Mouse (Mus musculus) gastrocnemius, postnatal 10 days (tissue): Measurements from ENCODE around the gene Kif13a. TPM values are rescaled to one million over a fixed set of nuclear protein-coding genes. Genes with fewer than 3 reads are reported as not detected.

ENCODE experiments used
- DNase-seq: peaks from one replicate; pipeline ENCODE4 v3.0.0; 2021; ENCODE audit warnings: mixed read lengths
- total RNA-seq, 2 experiments: library from RNA; stranded (reverse); gene quantifications; 2 replicates each; pipeline ENCODE4 v1.2.3; 2021

Kif13a gene
- total RNA-seq, 2 experiments from 2014 or later, result 55.7 to 60.3 TPM

GRCm38 (mm10) chr13:46921559-46921958, 8.1 kb downstream of the Kif13a start:
- no peak for DNase-seq

DNA sequence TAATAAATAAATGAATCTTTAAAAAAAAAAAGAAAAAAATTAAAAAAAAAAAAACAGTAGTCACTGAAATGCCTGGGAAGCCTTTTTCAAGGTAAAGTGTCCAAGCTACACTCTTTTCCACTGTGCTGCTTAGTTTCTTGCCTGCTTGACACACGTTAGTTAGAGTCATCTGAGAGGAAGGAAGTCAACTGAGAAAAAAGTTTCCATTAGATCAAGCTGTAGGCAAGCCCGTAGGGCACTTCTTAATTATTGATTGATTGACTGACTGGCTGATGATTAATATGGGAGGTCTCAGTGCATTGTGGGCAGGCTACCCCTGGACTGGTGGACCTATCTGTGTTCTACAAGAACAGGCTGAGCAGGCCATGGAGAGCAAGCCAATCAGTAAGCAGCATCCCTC, 9.9 kb downstream of the Kif13a start:
- no peak for DNase-seq

GRCm38 (mm10) chr13:46918509-46918908, 11.2 kb downstream of the Kif13a start:
- no peak for DNase-seq

DNA sequence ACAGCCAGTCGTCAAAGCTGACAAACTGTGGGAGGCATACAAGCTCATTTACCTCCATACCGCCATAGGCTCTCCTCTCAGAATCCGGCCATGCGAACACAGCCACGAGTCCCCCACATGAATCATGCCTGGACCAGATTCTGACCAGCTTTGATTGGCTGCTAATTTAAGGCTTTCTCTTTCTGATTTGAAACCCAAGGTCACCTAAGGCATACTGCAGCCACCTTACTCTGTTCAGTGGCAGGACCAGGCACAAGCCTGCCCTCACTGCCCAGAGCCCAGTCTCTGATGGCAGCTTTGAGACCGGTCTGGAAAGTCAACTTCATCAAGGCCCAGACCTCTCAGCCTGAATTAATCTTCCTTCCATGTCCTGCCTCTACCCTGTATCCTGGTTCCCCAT, 17.7 kb downstream of the Kif13a start:
- no peak for DNase-seq

DNA sequence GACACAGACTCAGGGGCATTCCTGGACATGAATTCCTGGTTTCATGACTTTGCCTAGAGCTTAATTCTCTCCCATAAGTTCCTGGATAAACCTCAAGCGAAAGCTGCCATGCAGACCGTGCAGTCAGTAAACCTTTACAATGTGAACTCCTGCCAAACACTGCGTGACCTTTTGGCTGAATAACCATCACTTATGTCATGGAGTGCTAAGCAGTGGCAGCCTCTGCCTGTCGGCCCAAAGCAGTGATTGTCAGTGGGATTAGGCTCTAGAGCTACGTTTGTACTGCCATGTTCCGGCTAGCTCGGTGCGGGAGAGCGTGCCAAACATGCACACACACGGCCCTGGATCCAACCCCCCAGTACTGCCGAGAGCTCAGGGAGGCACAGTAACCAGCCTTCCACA, 18.6 kb downstream of the Kif13a start:
- DNase-seq, result no peak

DNA sequence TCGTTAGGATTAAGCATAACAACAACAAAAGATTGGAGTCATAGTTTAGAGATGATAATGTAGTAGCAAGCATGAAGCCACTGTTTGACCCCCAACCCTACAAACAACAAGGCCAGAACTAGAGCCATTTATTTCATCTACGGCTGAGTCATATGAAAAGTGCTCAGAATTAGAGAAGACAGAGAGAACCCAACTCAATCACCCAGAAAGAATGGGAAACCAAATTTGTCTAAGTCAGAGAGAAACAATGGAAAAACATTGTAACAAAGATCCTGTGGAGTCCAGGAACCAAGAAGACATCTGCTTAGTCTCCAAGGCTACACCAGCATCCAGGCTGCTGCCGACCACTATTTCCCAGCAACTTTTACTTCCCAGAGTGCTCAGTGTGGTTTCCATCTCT, 19.7 kb downstream of the Kif13a start:
- no peak for DNase-seq

- no peak for DNase-seq
Measured at GRCm38 (mm10) chr13:46909005-46909565, 20.6 kb downstream of the Kif13a start.

DNA sequence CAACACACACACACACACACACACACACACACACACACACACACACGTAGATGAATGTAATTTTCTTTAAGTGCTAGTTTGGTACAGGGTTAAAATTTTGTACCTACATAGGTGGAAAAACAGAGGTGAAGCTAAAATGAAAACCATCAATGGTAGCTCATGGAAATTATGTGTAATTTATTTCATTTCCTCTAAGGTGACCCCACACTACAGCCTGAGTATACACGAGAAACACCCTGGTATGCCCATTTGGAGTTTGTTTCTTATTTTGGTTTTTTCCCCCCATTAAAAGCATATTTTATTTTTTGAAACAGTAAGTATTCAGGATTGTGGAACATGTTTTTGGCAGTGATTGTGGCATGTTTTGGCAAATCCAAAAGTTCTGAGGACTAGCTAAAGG, 21.3 kb downstream of the Kif13a start:
- no peak for DNase-seq

DNA sequence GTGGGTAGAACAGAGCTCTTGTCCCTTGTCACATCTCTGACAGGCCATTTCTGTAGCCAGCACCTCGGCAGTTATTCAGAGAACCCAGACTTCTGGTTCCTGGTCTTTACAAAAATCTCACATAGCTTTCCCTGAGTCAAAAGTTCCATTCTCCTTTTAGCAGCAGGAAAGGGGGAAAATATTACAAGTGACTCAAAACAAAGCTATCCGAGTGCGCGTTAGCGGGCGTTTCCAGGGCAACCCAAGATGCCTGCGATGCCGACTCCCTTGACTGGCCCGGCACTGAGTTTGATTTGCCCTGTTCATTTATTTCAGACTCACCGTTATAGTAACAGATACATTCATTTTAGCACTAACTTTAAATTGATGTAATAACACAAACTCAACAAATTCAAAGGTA, 21.8 kb downstream of the Kif13a start:
- no peak for DNase-seq

- no peak for DNase-seq
Measured at GRCm38 (mm10) chr13:46907115-46907514, 22.6 kb downstream of the Kif13a start.

DNA sequence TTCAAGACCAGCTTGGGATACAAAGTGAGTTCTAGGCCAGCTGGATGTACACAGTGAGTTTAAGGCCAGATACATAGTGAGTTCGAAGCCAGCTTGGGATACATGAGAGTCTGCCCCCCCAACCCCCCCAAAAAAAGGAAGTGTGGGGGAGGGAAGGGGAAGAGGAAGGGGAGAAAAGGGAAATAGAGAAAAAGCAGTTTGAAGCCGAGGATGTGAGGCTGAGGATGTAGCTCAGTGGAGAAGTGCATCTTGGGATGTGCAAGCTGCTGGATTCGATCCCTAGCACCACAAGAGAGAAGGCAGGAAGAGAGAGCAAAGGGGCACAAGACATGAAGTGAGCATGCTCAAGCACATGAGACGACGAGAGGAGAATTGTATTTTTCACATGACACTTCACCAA, 23.7 kb downstream of the Kif13a start:
- no peak for DNase-seq

- DNase-seq, result no peak
Measured at GRCm38 (mm10) chr13:46904982-46905621, 24.6 kb downstream of the Kif13a start.

DNA sequence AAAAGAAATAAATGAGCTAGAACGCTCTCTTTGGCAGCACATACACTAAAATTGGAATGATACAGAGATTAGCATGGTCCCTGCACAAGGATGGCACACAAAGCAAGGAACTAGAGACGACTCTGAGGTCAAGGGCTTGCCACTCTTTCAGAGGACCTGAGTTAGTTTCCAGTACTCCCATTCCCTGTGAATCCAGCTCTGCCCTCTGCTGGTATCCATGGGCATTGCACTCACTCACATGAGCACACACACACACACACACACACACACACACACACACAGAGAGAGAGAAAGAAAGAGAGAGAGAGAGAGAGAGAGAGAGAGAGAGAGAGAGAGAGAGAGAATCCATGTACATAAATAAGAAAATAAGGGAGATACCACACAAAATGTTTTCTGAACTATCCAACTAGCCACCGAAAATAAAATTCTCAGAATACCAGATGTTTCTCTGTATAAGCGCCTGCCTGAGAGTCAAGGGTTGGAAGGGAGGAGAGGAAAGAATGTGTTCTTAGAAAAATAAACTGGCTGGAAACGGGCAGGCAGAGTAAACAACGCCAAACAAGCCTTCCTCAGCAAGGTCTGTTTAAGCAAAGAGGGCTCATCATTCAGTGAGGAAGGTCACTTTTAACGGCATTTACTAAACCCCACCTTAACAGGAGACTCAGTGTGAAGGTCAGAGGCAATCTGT, 27.0 kb downstream of the Kif13a start:
- DNase-seq, result no peak

DNA sequence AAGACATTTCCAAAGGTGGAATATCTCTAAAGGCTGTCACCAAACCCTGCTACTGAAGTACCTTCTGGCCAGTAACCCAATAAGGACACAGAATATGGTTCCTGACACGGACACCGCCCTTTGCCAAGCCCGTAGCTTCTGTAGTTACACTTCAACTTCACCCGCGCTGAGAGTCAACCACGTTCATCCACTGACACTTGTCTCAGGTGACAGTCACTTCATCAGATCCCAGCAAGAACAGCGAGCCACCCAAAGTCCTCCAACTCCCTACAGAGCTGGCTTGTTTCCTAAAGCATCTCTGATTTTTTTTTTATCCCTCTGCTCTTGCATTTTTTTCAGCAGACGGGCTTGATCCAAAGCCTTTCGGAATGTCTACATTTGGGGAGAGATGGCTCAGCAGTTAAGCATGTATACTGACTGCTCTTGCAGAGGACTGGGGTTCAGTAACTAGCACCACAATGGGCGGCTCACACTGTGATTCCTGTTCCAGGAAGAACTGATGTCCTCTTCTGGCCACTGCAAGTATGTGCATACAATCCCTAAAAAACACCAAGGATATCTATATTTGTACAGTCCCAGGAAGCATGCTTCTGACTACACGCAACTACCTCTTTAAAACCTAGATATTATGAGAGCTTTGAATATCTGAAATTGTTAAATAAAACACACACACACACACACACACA, 28.7 kb downstream of the Kif13a start:
- DNase-seq, result no peak

- no peak for DNase-seq
Measured at GRCm38 (mm10) chr13:46898837-46899236, 30.8 kb downstream of the Kif13a start.

GRCm38 (mm10) chr13:46898411-46898810, 31.3 kb downstream of the Kif13a start:
- no peak for DNase-seq

DNA sequence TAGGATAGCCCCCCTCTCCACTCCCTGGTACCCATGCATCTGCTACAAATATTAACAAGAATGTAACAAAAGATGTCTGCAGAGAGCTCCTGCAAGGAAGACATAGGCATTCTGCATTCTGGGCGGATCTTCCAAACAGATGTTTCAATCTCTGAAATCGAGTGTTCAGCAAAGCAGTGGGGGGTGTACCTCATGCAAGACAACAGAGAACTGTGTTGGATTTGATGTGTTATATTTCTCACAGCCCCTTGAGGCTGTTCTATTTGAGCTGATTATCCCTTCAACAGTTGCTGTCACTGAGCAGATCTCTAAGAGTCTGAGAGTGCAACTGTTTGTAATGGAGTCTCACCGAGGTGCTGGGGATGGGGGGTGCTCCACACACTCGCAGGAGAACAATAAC, 37.3 kb downstream of the Kif13a start:
- DNase-seq, result no peak

GRCm38 (mm10) chr13:46888150-46888683, 41.5 kb downstream of the Kif13a start:
- no peak for DNase-seq

GRCm38 (mm10) chr13:46886497-46887261, 43.0 kb downstream of the Kif13a start:
- DNase-seq, result no peak

GRCm38 (mm10) chr13:46885759-46886060, 44.0 kb downstream of the Kif13a start:
- DNase-seq, result no peak

GRCm38 (mm10) chr13:46884898-46885758, 44.5 kb downstream of the Kif13a start:
- no peak for DNase-seq
